Mouse (Mus musculus): ENCODE measurements around the gene Ccdc142. TPM values are rescaled to one million over a fixed set of nuclear protein-coding genes. Genes with fewer than 3 reads are reported as not detected.

Ccdc142 gene
- polyA plus RNA-seq, 1 experiment: 1.2 TPM

DNA sequence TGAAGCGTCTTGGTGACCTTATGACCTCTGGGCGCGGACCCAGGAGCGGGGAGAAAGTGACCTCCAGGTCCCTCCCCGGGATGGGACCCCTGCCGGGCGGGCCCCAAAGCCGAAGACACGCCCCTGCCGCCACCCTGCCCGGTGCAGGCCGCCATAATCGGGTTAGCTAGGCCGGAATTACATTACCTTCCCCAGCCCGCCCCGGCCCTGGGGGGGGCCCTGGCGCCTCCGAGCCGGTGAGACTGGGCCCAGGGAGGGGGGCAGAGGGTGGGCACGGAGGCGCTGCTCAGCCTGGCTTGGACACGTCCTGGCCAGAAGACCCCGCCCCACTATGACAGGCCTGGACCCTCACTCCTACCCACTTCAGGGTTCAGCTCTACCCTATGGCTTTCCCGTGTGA, 30.2 kb upstream of the Ccdc142 start:
- TF ChIP-seq USF1 (IDR thresholded peaks at IDR 0.05; ENCODE audit: low read depth) (no peak), REST (IDR thresholded peaks at IDR 0.05; ENCODE audit: insufficient read depth, insufficient read length) (no peak), MYOG (IDR thresholded peaks at IDR 0.05; ENCODE audit: control insufficient read depth in 1 of 3, insufficient read depth in 1 of 3, insufficient read length in 2 of 3, low read depth in 2 of 3) (no peak), TCF3 (IDR thresholded peaks at IDR 0.05; ENCODE audit: insufficient read length, low read depth) (no peak), MYOD1 (IDR thresholded peaks at IDR 0.05; ENCODE audit: control insufficient read depth in 1 of 3, insufficient read length in 2 of 3, low read depth in 2 of 3) (no peak), SRF (IDR thresholded peaks at IDR 0.05; ENCODE audit: control insufficient read depth, insufficient read length, low read depth) (no peak), TCF12 (IDR thresholded peaks at IDR 0.05; ENCODE audit: insufficient read depth, poor library complexity, severe bottlenecking) (no peak), E2F4 (IDR thresholded peaks at IDR 0.05; ENCODE audit: insufficient read depth) (no peak), CEBPB (IDR thresholded peaks at IDR 0.05; ENCODE audit: insufficient read depth, poor library complexity, severe bottlenecking) (no peak), POLR2A (IDR thresholded peaks at IDR 0.05; ENCODE audit: insufficient read length, low read depth) (no peak), POLR2AphosphoS2 (IDR thresholded peaks at IDR 0.05; ENCODE audit: insufficient read length, low read depth) (no peak), MAX (IDR thresholded peaks at IDR 0.05; ENCODE audit: low read depth) (no peak)
- Histone ChIP-seq H3K27me3 (ENCODE audit: control insufficient read depth, insufficient read depth, insufficient read length) (peaks cover 61% of the 10 kb centered on the region), H3K36me3 (ENCODE audit: control insufficient read depth, insufficient read depth) (no peaks in the 10 kb centered on the region), H3K4me3 (no peak overlapping the region), H3K79me2 (ENCODE audit: control insufficient read depth, insufficient read depth) (no peaks in the 10 kb centered on the region), H3K4me2 (ENCODE audit: low read depth) (no peak overlapping the region), H3ac (ENCODE audit: control insufficient read depth, insufficient read length) (no peak overlapping the region)

DNA sequence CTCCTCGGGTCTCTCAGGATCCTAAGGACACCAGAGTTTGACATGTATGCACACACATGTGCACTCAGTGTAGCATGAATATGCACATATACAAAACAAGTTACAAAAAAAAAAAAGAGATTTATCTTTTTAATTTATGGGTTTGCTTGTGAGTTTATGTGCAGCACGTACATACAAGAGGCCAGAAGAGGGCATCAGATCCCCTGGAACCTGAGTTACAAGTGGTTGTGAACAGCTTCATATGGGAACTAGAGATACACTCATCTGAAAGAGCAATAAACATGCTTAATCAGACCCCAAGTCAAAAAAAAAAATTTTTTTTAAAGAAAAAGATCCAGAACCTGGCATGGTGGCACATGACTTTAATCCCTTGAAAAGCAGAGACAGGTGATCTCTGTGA, 26.4 kb upstream of the Ccdc142 start:
- Histone ChIP-seq H3K36me3 (ENCODE audit: control insufficient read depth, insufficient read depth) (no peaks in the 10 kb centered on the region), H3ac (ENCODE audit: control insufficient read depth, insufficient read length) (no peak overlapping the region), H3K79me2 (ENCODE audit: control insufficient read depth, insufficient read depth) (no peaks in the 10 kb centered on the region), H3K4me2 (ENCODE audit: low read depth) (no peak overlapping the region), H3K27me3 (ENCODE audit: control insufficient read depth, insufficient read depth, insufficient read length) (peaks cover 34% of the 10 kb centered on the region), H3K4me3 (no peak overlapping the region)
- TF ChIP-seq MYOG (IDR thresholded peaks at IDR 0.05; ENCODE audit: control insufficient read depth in 1 of 3, insufficient read depth in 1 of 3, insufficient read length in 2 of 3, low read depth in 2 of 3) (no peak), MAX (IDR thresholded peaks at IDR 0.05; ENCODE audit: low read depth) (no peak), REST (IDR thresholded peaks at IDR 0.05; ENCODE audit: insufficient read depth, insufficient read length) (no peak), POLR2A (IDR thresholded peaks at IDR 0.05; ENCODE audit: insufficient read length, low read depth) (no peak), POLR2AphosphoS2 (IDR thresholded peaks at IDR 0.05; ENCODE audit: insufficient read length, low read depth) (no peak), TCF12 (IDR thresholded peaks at IDR 0.05; ENCODE audit: insufficient read depth, poor library complexity, severe bottlenecking) (no peak), E2F4 (IDR thresholded peaks at IDR 0.05; ENCODE audit: insufficient read depth) (no peak), TCF3 (IDR thresholded peaks at IDR 0.05; ENCODE audit: insufficient read length, low read depth) (no peak), USF1 (IDR thresholded peaks at IDR 0.05; ENCODE audit: low read depth) (no peak), SRF (IDR thresholded peaks at IDR 0.05; ENCODE audit: control insufficient read depth, insufficient read length, low read depth) (no peak), MYOD1 (IDR thresholded peaks at IDR 0.05; ENCODE audit: control insufficient read depth in 1 of 3, insufficient read length in 2 of 3, low read depth in 2 of 3) (no peak), CEBPB (IDR thresholded peaks at IDR 0.05; ENCODE audit: insufficient read depth, poor library complexity, severe bottlenecking) (no peak)

DNA sequence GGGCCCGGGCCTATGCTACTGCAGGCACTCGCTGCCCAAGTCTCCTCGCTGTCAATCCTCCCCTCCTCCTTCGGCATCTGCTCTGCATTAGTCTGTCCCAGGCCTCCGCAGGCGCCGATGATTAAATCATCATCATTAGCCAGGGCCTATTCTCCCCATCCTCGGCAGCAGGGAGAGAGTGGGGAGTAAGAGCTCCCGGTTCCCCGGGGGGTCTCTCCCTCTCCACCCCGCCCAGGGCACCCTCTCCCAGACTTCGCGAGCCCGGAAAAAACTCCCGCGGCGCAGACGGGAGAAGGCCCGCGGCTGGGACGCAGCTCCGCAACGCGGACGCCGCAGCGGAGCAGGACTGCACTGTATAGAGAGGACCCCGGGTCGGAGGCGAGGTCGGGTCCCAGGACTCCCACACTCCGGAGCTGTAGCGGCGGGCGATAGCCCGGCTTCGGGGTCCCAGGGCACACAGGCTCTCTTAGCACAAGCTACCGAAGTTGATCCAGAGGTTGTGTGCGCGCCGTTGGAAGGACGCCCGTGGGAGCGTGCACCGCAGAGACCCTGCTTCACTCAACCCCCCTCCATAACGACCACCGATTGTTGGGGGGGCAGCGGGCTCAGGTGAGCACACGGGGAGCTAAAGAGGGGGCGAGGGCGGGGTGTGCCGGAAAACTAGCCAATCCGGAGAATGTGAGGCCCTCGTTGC, 23.6 kb upstream of the Ccdc142 start, which contains the start of gene Pcgf1:
TSS of gene Pcgf1 (plus strand) at position 240 of the 694 bp plus-strand sequence.
- peaks cover 5% of the 10 kb centered on the region for H3K36me3 ChIP-seq (ENCODE audit: control insufficient read depth, insufficient read depth)
- H3ac ChIP-seq (ENCODE audit: control insufficient read depth, insufficient read length): peak within 1 kb of the TSS; percentile 32
- H3K79me2 ChIP-seq (ENCODE audit: control insufficient read depth, insufficient read depth): no peaks in the 10 kb centered on the region
- peaks cover 6% of the 10 kb centered on the region for H3K27me3 ChIP-seq (ENCODE audit: control insufficient read depth, insufficient read depth, insufficient read length)
- no peak for TF ChIP-seq POLR2A (IDR thresholded peaks at IDR 0.05; ENCODE audit: insufficient read length, low read depth)
- TF ChIP-seq USF1 (IDR thresholded peaks at IDR 0.05; ENCODE audit: low read depth): no peak
- no peak for TF ChIP-seq MYOD1 (IDR thresholded peaks at IDR 0.05; ENCODE audit: control insufficient read depth in 1 of 3, insufficient read length in 2 of 3, low read depth in 2 of 3)
- TF ChIP-seq MYOG (IDR thresholded peaks at IDR 0.05; ENCODE audit: control insufficient read depth in 1 of 3, insufficient read depth in 1 of 3, insufficient read length in 2 of 3, low read depth in 2 of 3): no peak
- no peak for TF ChIP-seq E2F4 (IDR thresholded peaks at IDR 0.05; ENCODE audit: insufficient read depth)
- no peak for TF ChIP-seq POLR2AphosphoS2 (IDR thresholded peaks at IDR 0.05; ENCODE audit: insufficient read length, low read depth)
- TF ChIP-seq SRF (IDR thresholded peaks at IDR 0.05; ENCODE audit: control insufficient read depth, insufficient read length, low read depth): no peak
- TF ChIP-seq MAX (IDR thresholded peaks at IDR 0.05; ENCODE audit: low read depth): no peak
- no peak for TF ChIP-seq TCF3 (IDR thresholded peaks at IDR 0.05; ENCODE audit: insufficient read length, low read depth)
- no peak for TF ChIP-seq REST (IDR thresholded peaks at IDR 0.05; ENCODE audit: insufficient read depth, insufficient read length)
- no peak for TF ChIP-seq CEBPB (IDR thresholded peaks at IDR 0.05; ENCODE audit: insufficient read depth, poor library complexity, severe bottlenecking)
- no peak for TF ChIP-seq TCF12 (IDR thresholded peaks at IDR 0.05; ENCODE audit: insufficient read depth, poor library complexity, severe bottlenecking)
- H3K4me3 ChIP-seq: peak within 1 kb of the TSS; percentile 93
- H3K4me2 ChIP-seq (ENCODE audit: low read depth): peak within 1 kb of the TSS; percentile 80

DNA sequence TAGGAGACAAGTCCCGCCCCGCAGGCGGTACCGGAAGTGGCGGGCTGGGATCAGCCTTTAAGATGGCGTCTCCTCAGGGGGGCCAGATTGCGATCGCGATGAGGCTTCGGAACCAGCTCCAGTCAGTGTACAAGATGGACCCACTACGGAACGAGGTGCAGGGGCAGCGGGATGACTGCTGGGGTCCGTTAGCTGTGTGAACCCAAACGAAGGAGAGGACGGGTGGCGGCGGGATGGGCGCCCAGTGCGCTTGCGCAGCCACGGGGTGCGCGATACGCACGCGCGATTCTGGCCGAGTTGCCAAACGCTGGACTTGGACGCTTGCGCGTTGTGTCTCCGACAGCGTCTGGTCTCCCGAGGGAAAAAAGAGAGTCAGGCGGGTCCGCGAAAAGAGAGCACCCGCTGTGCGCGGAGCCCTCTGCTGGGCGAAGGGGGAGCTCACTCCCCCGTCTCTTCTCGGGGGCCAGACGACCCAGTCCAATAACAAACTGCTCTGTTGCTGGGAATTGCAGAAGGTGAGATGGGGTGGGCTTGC, 23.0 kb upstream of the Ccdc142 start:
- Histone ChIP-seq H3ac (ENCODE audit: control insufficient read depth, insufficient read length) (peak overlapping the region; percentile 32), H3K4me3 (peak overlapping the region; percentile 93), H3K36me3 (ENCODE audit: control insufficient read depth, insufficient read depth) (peaks cover 5% of the 10 kb centered on the region), H3K27me3 (ENCODE audit: control insufficient read depth, insufficient read depth, insufficient read length) (peaks cover 4% of the 10 kb centered on the region), H3K79me2 (ENCODE audit: control insufficient read depth, insufficient read depth) (no peaks in the 10 kb centered on the region), H3K4me2 (ENCODE audit: low read depth) (peak overlapping the region; percentile 80)
- TF ChIP-seq MYOG (IDR thresholded peaks at IDR 0.05; ENCODE audit: control insufficient read depth in 1 of 3, insufficient read depth in 1 of 3, insufficient read length in 2 of 3, low read depth in 2 of 3) (no peak), POLR2A (IDR thresholded peaks at IDR 0.05; ENCODE audit: insufficient read length, low read depth) (peak; percentile 57)
